Mouse (Mus musculus) liver, embryonic 16.5 days (tissue): ENCODE measurements at regions not wholly inside any gene's neighbourhood (a gene's known extent, or its start where the extent isn't known, plus 50 kb on each side); places are given as distances from the start of the nearest gene placed in this dataset.

ENCODE experiments used
- ATAC-seq: fragments of 200-750 bp; cut with Nextera tagmentation; 2 replicates; pipeline ENCODE4 v1.8.0; 2017; ENCODE audit warnings: low read depth, mild to moderate bottlenecking, moderate number of reproducible peaks, moderate library complexity
- H3K27ac ChIP-seq: fragments of 300-500 bp; sonication (generic); 2 replicates; pipeline ENCODE4 v1.5.1; 2014; ENCODE audit warnings: mild to moderate bottlenecking, low read length
- H3K27me3 ChIP-seq: fragments of 300-500 bp; sonication (generic); 2 replicates; pipeline ENCODE4 v1.6.1; 2014; ENCODE audit warnings: low read depth, low read length, mixed read lengths; ENCODE audit not compliant: control insufficient read depth, insufficient read depth
- H3K36me3 ChIP-seq: fragments of 300-500 bp; sonication (generic); 2 replicates; pipeline ENCODE4 v1.6.1; 2014; ENCODE audit warnings: mild to moderate bottlenecking; ENCODE audit not compliant: control insufficient read depth, insufficient read depth
- H3K4me1 ChIP-seq: fragments of 300-500 bp; sonication (generic); 2 replicates; pipeline ENCODE4 v1.6.1; 2014; ENCODE audit warnings: low read depth, low read length, mixed read lengths; ENCODE audit not compliant: control insufficient read depth
- H3K4me2 ChIP-seq: fragments of 300-500 bp; sonication (generic); 2 replicates; pipeline ENCODE4 v1.6.1; 2014; ENCODE audit warnings: low read depth, low read length, mixed read lengths
- H3K4me3 ChIP-seq: fragments of 300-500 bp; sonication (generic); 2 replicates; pipeline ENCODE4 v1.5.1; 2014; ENCODE audit warnings: low read depth, mild to moderate bottlenecking, low read length
- H3K9ac ChIP-seq: fragments of 300-500 bp; sonication (generic); 2 replicates; pipeline ENCODE4 v1.6.1; 2014; ENCODE audit warnings: low read depth, low read length
- H3K9me3 ChIP-seq: fragments of 300-500 bp; sonication (generic); replicated peaks from 2 replicates; pipeline ENCODE4 v1.6.1; 2016; ENCODE audit warnings: low read length; ENCODE audit not compliant: control insufficient read depth
- WGBS: fragments of 180-500 bp; shearing (Covaris S2); extraction: QIAGEN DNeasy Blood & Tissue Kit; methylation state at CpG from one replicate; pipeline ENCODE4 v1.1.7; 2014; ENCODE audit not compliant: insufficient replicate concordance; 5-methylcytosine and 5-hydroxymethylcytosine counted together

- Histone ChIP-seq H3K27ac (no peak overlapping the region), H3K27me3 (no peaks in the 10 kb centered on the region), H3K4me1 (no peaks in the 10 kb centered on the region), H3K4me3 (no peak overlapping the region), H3K36me3 (no peaks in the 10 kb centered on the region), H3K9ac (no peak overlapping the region), H3K9me3 (no peaks in the 10 kb centered on the region), H3K4me2 (no peak overlapping the region)
- ATAC-seq, result no peak
- WGBS, result 52% methylated on average over 13 of the region's 13 CpGs
Observed at GRCm38 (mm10) chr9:60989670-60990391, 195.5 kb downstream of the Uaca start.

- Histone ChIP-seq H3K27ac (no peak overlapping the region), H3K4me2 (no peak overlapping the region), H3K9ac (no peak overlapping the region), H3K36me3 (no peaks in the 10 kb centered on the region), H3K27me3 (no peaks in the 10 kb centered on the region), H3K9me3 (no peaks in the 10 kb centered on the region), H3K4me1 (no peaks in the 10 kb centered on the region), H3K4me3 (no peak overlapping the region)
- 16% methylated on average over 5 of the region's 5 CpGs for WGBS
- no peak for ATAC-seq
Observed at GRCm38 (mm10) chr9:60991509-60991908, 197.2 kb downstream of the Uaca start.

GRCm38 (mm10) chr9:60993661-60994060, 199.3 kb downstream of the Uaca start:
- H3K4me2 ChIP-seq, result no peak overlapping the region
- H3K4me1 ChIP-seq, result no peaks in the 10 kb centered on the region
- no peak overlapping the region for H3K27ac ChIP-seq
- H3K36me3 ChIP-seq, result no peaks in the 10 kb centered on the region
- no peaks in the 10 kb centered on the region for H3K9me3 ChIP-seq
- no peak overlapping the region for H3K4me3 ChIP-seq
- no peak overlapping the region for H3K9ac ChIP-seq
- WGBS, result 66% methylated on average over 8 of the region's 8 CpGs
- no peaks in the 10 kb centered on the region for H3K27me3 ChIP-seq
- ATAC-seq, result no peak

GRCm38 (mm10) chr9:60995096-60995495, 200.8 kb downstream of the Uaca start:
- no peak for ATAC-seq
- H3K27ac ChIP-seq, result no peak overlapping the region
- no peaks in the 10 kb centered on the region for H3K9me3 ChIP-seq
- WGBS, result 29% methylated on average over 6 of the region's 6 CpGs
- no peak overlapping the region for H3K4me3 ChIP-seq
- H3K27me3 ChIP-seq, result no peaks in the 10 kb centered on the region
- H3K4me2 ChIP-seq, result no peak overlapping the region
- H3K9ac ChIP-seq, result no peak overlapping the region
- no peaks in the 10 kb centered on the region for H3K36me3 ChIP-seq
- no peaks in the 10 kb centered on the region for H3K4me1 ChIP-seq

GRCm38 (mm10) chr9:60998086-60998785, 203.9 kb downstream of the Uaca start:
- 0 out of 2 replicates have a peak, but pooled peaks have one; percentile 7 for ATAC-seq
- no peaks in the 10 kb centered on the region for H3K36me3 ChIP-seq
- no peaks in the 10 kb centered on the region for H3K4me1 ChIP-seq
- 29% methylated on average over 3 of the region's 3 CpGs for WGBS
- H3K27me3 ChIP-seq, result no peaks in the 10 kb centered on the region
- H3K4me3 ChIP-seq, result no peak overlapping the region
- no peak overlapping the region for H3K27ac ChIP-seq
- H3K9ac ChIP-seq, result no peak overlapping the region
- H3K9me3 ChIP-seq, result no peaks in the 10 kb centered on the region
- no peak overlapping the region for H3K4me2 ChIP-seq

- 6% methylated on average over 6 of the region's 6 CpGs for WGBS
- Histone ChIP-seq H3K4me2 (no peak overlapping the region), H3K9me3 (no peaks in the 10 kb centered on the region), H3K27me3 (no peaks in the 10 kb centered on the region), H3K9ac (no peak overlapping the region), H3K4me3 (no peak overlapping the region), H3K4me1 (no peaks in the 10 kb centered on the region), H3K27ac (no peak overlapping the region), H3K36me3 (no peaks in the 10 kb centered on the region)
- ATAC-seq, result peak; percentile 30
Observed at GRCm38 (mm10) chr9:60999001-60999529, 204.7 kb downstream of the Uaca start.

- no peaks in the 10 kb centered on the region for H3K4me1 ChIP-seq
- H3K36me3 ChIP-seq, result no peaks in the 10 kb centered on the region
- no peak overlapping the region for H3K27ac ChIP-seq
- 69% methylated on average over 11 of the region's 11 CpGs for WGBS
- H3K4me3 ChIP-seq, result no peak overlapping the region
- H3K4me2 ChIP-seq, result no peak overlapping the region
- no peak overlapping the region for H3K9ac ChIP-seq
- H3K27me3 ChIP-seq, result no peaks in the 10 kb centered on the region
- no peaks in the 10 kb centered on the region for H3K9me3 ChIP-seq
- no peak for ATAC-seq
Observed at GRCm38 (mm10) chr9:61000232-61000631, 205.9 kb downstream of the Uaca start.

- no peak overlapping the region for H3K4me2 ChIP-seq
- WGBS, result 56% methylated on average over 5 of the region's 5 CpGs
- no peak for ATAC-seq
- H3K27ac ChIP-seq, result no peak overlapping the region
- H3K4me3 ChIP-seq, result no peak overlapping the region
- no peaks in the 10 kb centered on the region for H3K27me3 ChIP-seq
- no peaks in the 10 kb centered on the region for H3K4me1 ChIP-seq
- no peak overlapping the region for H3K9ac ChIP-seq
- H3K9me3 ChIP-seq, result no peaks in the 10 kb centered on the region
- no peaks in the 10 kb centered on the region for H3K36me3 ChIP-seq
Observed at GRCm38 (mm10) chr9:61002572-61002971, 208.2 kb downstream of the Uaca start.

- Histone ChIP-seq H3K9ac (no peak overlapping the region), H3K36me3 (no peaks in the 10 kb centered on the region), H3K27ac (no peak overlapping the region), H3K4me3 (no peak overlapping the region), H3K4me2 (no peak overlapping the region), H3K27me3 (no peaks in the 10 kb centered on the region), H3K4me1 (no peaks in the 10 kb centered on the region), H3K9me3 (no peaks in the 10 kb centered on the region)
- 14% methylated on average over 1 of the region's 1 CpGs for WGBS
- ATAC-seq, result no peak
Observed at GRCm38 (mm10) chr9:61008446-61008845, 214.1 kb downstream of the Uaca start.
